Mouse (Mus musculus): Measurements from ENCODE around the gene Wfdc9. TPM values are rescaled to one million over a fixed set of nuclear protein-coding genes. Genes with fewer than 3 reads are reported as not detected.
"Not testable (repeated sequence)": the region's sequence is repeated elsewhere in the genome, so short reads cannot be mapped to it uniquely, and the experiment has no call there.

The Wfdc9 gene
- polyA plus RNA-seq, 1 experiment from 2014 or later, result not detected

- no peaks in the 10 kb centered on the region for H3K9me3 ChIP-seq (replicated peaks)
- no peak overlapping the region for H3K27ac ChIP-seq (ENCODE audit: poor library complexity, severe bottlenecking)
- no peaks in the 10 kb centered on the region for H3K4me1 ChIP-seq (replicated peaks)
- no peak for ATAC-seq (ENCODE audit: insufficient number of reproducible peaks, low FRiP score)
- WGBS, result 79% methylated on average over 5 of the region's 5 CpGs
- H3K4me3 ChIP-seq, result no peak overlapping the region
- H3K4me2 ChIP-seq, result no peak overlapping the region
- no peaks in the 10 kb centered on the region for H3K27me3 ChIP-seq (replicated peaks)
- H3K9ac ChIP-seq, result no peak overlapping the region
- H3K36me3 ChIP-seq, result no peaks in the 10 kb centered on the region
Observed at GRCm38 (mm10) chr2:164619050-164619449, 37.3 kb downstream of the Wfdc9 start.

GRCm38 (mm10) chr2:164615386-164615785, 41.0 kb downstream of the Wfdc9 start:
- Histone ChIP-seq H3K27ac (ENCODE audit: poor library complexity, severe bottlenecking) (no peak overlapping the region), H3K9ac (no peak overlapping the region), H3K9me3 (replicated peaks) (no peaks in the 10 kb centered on the region), H3K4me2 (no peak overlapping the region), H3K27me3 (replicated peaks) (peaks cover 4% of the 10 kb centered on the region; the same call in 1 of the 2 replicates), H3K4me3 (no peak overlapping the region), H3K36me3 (no peaks in the 10 kb centered on the region), H3K4me1 (replicated peaks) (no peaks in the 10 kb centered on the region)
- no peak for ATAC-seq (ENCODE audit: insufficient number of reproducible peaks, low FRiP score)
- WGBS, result 84% methylated on average over 3 of the region's 3 CpGs

GRCm38 (mm10) chr2:164613471-164613870, 42.9 kb downstream of the Wfdc9 start, which contains the start of the genes Wfdc6b and Wfdc8:
Wfdc6b (plus strand) TSS chr2:164613522.
Wfdc8 (minus strand) TSS chr2:164613626.
- not testable (repeated sequence) for H3K27ac ChIP-seq (ENCODE audit: poor library complexity, severe bottlenecking); H3K4me3 ChIP-seq; H3K4me1 ChIP-seq (replicated peaks); ATAC-seq (ENCODE audit: insufficient number of reproducible peaks, low FRiP score); H3K4me2 ChIP-seq; H3K9ac ChIP-seq; H3K27me3 ChIP-seq (replicated peaks); H3K36me3 ChIP-seq; H3K9me3 ChIP-seq (replicated peaks)
- WGBS, result 52% methylated on average over 8 of the region's 8 CpGs

GRCm38 (mm10) chr2:164608781-164609180, 47.6 kb downstream of the Wfdc9 start:
- no peak overlapping the region for H3K4me3 ChIP-seq
- H3K9ac ChIP-seq, result no peak overlapping the region
- H3K27me3 ChIP-seq (replicated peaks), result peaks cover 18% of the 10 kb centered on the region
- H3K4me1 ChIP-seq (replicated peaks), result no peaks in the 10 kb centered on the region
- H3K27ac ChIP-seq (ENCODE audit: poor library complexity, severe bottlenecking), result no peak overlapping the region
- ATAC-seq (ENCODE audit: insufficient number of reproducible peaks, low FRiP score), result no peak
- WGBS, result 67% methylated on average over 6 of the region's 6 CpGs
- H3K9me3 ChIP-seq (replicated peaks), result 0 out of 2 replicates have a peak, but pooled peaks cover under 1% of the 10 kb centered on the region
- no peaks in the 10 kb centered on the region for H3K36me3 ChIP-seq
- H3K4me2 ChIP-seq, result no peak overlapping the region

- Histone ChIP-seq H3K36me3 (no peaks in the 10 kb centered on the region), H3K4me1 (replicated peaks) (no peaks in the 10 kb centered on the region), H3K27ac (ENCODE audit: poor library complexity, severe bottlenecking) (no peak overlapping the region), H3K9me3 (replicated peaks) (peaks cover 13% of the 10 kb centered on the region; the same call in 1 of the 2 replicates), H3K9ac (no peak overlapping the region), H3K4me2 (no peak overlapping the region), H3K27me3 (replicated peaks) (peaks cover 14% of the 10 kb centered on the region; the same call in 1 of the 2 replicates), H3K4me3 (no peak overlapping the region)
- WGBS, result 80% methylated on average over 8 of the region's 8 CpGs
- ATAC-seq (ENCODE audit: insufficient number of reproducible peaks, low FRiP score), result no peak
Observed at GRCm38 (mm10) chr2:164604411-164604810, 52.0 kb downstream of the Wfdc9 start.

GRCm38 (mm10) chr2:164603482-164603881, 52.9 kb downstream of the Wfdc9 start:
- Histone ChIP-seq H3K4me1 (replicated peaks) (no peaks in the 10 kb centered on the region), H3K27ac (ENCODE audit: poor library complexity, severe bottlenecking) (no peak overlapping the region), H3K9ac (no peak overlapping the region), H3K4me2 (no peak overlapping the region), H3K4me3 (no peak overlapping the region), H3K9me3 (replicated peaks) (peaks cover 13% of the 10 kb centered on the region; the same call in 1 of the 2 replicates), H3K27me3 (replicated peaks) (peaks cover 14% of the 10 kb centered on the region; the same call in 1 of the 2 replicates), H3K36me3 (no peaks in the 10 kb centered on the region)
- ATAC-seq (ENCODE audit: insufficient number of reproducible peaks, low FRiP score), result no peak
- WGBS, result 82% methylated on average over 3 of the region's 3 CpGs

GRCm38 (mm10) chr2:164600179-164600578, 56.2 kb downstream of the Wfdc9 start:
- Histone ChIP-seq H3K4me2 (no peak overlapping the region), H3K27ac (ENCODE audit: poor library complexity, severe bottlenecking) (no peak overlapping the region), H3K36me3 (no peaks in the 10 kb centered on the region), H3K27me3 (replicated peaks) (no peaks in the 10 kb centered on the region), H3K4me1 (replicated peaks) (no peaks in the 10 kb centered on the region), H3K4me3 (no peak overlapping the region), H3K9ac (no peak overlapping the region), H3K9me3 (replicated peaks) (peaks cover 13% of the 10 kb centered on the region; the same call in 1 of the 2 replicates)
- 57% methylated on average over 3 of the region's 3 CpGs for WGBS
- ATAC-seq (ENCODE audit: insufficient number of reproducible peaks, low FRiP score), result no peak

Other genes with a start within 250 kb of the Wfdc9 start
- gene Sdc4, start 212.7 kb downstream of the Wfdc9 start, polyA plus RNA-seq (2016; fragmentation: Nextera tagmentation; extraction: Ambion mirVana), result 40.1 and 40.6 TPM in 2 replicates
- 36.4 and 40.3 TPM in 2 replicates for gene Sys1, start 199.6 kb downstream of the Wfdc9 start, polyA plus RNA-seq (2016; fragmentation: Nextera tagmentation; extraction: Ambion mirVana)
- 11.8 and 16.9 TPM in 2 replicates for gene Gm20458, start 195.6 kb downstream of the Wfdc9 start, polyA plus RNA-seq (2016; fragmentation: Nextera tagmentation; extraction: Ambion mirVana)
- gene Trp53tg5, start 182.9 kb downstream of the Wfdc9 start, polyA plus RNA-seq (2016; fragmentation: Nextera tagmentation; extraction: Ambion mirVana), result 0.19 TPM in 1 of 2 replicates, not detected in the other
- gene Dbndd2, start 170.5 kb downstream of the Wfdc9 start, polyA plus RNA-seq (2016; fragmentation: Nextera tagmentation; extraction: Ambion mirVana), result 7.3 and 11.3 TPM in 2 replicates
- 53.4 and 54.3 TPM in 2 replicates for gene Pigt, start 159.1 kb downstream of the Wfdc9 start, polyA plus RNA-seq (2016; fragmentation: Nextera tagmentation; extraction: Ambion mirVana)
- 3.1 and 3.3 TPM in 2 replicates for gene Wfdc2, start 94.2 kb downstream of the Wfdc9 start, polyA plus RNA-seq (2016; fragmentation: Nextera tagmentation; extraction: Ambion mirVana)
- not detected in 2 replicates for gene Spint3, start 83.1 kb downstream of the Wfdc9 start, polyA plus RNA-seq (2016; fragmentation: Nextera tagmentation; extraction: Ambion mirVana)
- gene Wfdc6a, start 71.1 kb downstream of the Wfdc9 start, polyA plus RNA-seq (2016; fragmentation: Nextera tagmentation; extraction: Ambion mirVana), result 0.29 and 0.32 TPM in 2 replicates
- gene Eppin, start 63.0 kb downstream of the Wfdc9 start, polyA plus RNA-seq (2016; fragmentation: Nextera tagmentation; extraction: Ambion mirVana), result not detected in 2 replicates
- gene Wfdc6b, start 43.1 kb downstream of the Wfdc9 start, polyA plus RNA-seq (2016; fragmentation: Nextera tagmentation; extraction: Ambion mirVana), result not detected in 2 replicates
- not detected in 2 replicates for gene Wfdc8, start 43.0 kb downstream of the Wfdc9 start, polyA plus RNA-seq (2016; fragmentation: Nextera tagmentation; extraction: Ambion mirVana)
- not detected in 2 replicates for gene Wfdc16, start 17.8 kb downstream of the Wfdc9 start, polyA plus RNA-seq (2016; fragmentation: Nextera tagmentation; extraction: Ambion mirVana)
- gene Wfdc10, start 537 bp downstream of the Wfdc9 start, polyA plus RNA-seq (2016; fragmentation: Nextera tagmentation; extraction: Ambion mirVana), result not detected in 2 replicates
- not detected in 2 replicates for gene Wfdc11, start 17.5 kb upstream of the Wfdc9 start, polyA plus RNA-seq (2016; fragmentation: Nextera tagmentation; extraction: Ambion mirVana)
- gene Wfdc13, start 28.5 kb upstream of the Wfdc9 start, polyA plus RNA-seq (2016; fragmentation: Nextera tagmentation; extraction: Ambion mirVana), result not detected in 2 replicates
- gene Spint4, start 41.9 kb upstream of the Wfdc9 start, polyA plus RNA-seq (2016; fragmentation: Nextera tagmentation; extraction: Ambion mirVana), result 0.35 TPM in 1 of 2 replicates, not detected in the other
- not detected in 2 replicates for gene Spint5, start 58.7 kb upstream of the Wfdc9 start, polyA plus RNA-seq (2016; fragmentation: Nextera tagmentation; extraction: Ambion mirVana)
- 0.32 and 0.71 TPM in 2 replicates for gene Wfdc3, start 89.3 kb upstream of the Wfdc9 start, polyA plus RNA-seq (2016; fragmentation: Nextera tagmentation; extraction: Ambion mirVana)
- gene Dnttip1, start 89.4 kb upstream of the Wfdc9 start, polyA plus RNA-seq (2016; fragmentation: Nextera tagmentation; extraction: Ambion mirVana), result 62.9 and 71.0 TPM in 2 replicates
- 455 and 459 TPM in 2 replicates for gene Ube2c, start 113.3 kb upstream of the Wfdc9 start, polyA plus RNA-seq (2016; fragmentation: Nextera tagmentation; extraction: Ambion mirVana)
- 0.36 and 1.6 TPM in 2 replicates for gene Tnnc2, start 123.4 kb upstream of the Wfdc9 start, polyA plus RNA-seq (2016; fragmentation: Nextera tagmentation; extraction: Ambion mirVana)
- 30.8 and 31.7 TPM in 2 replicates for gene Snx21, start 129.2 kb upstream of the Wfdc9 start, polyA plus RNA-seq (2016; fragmentation: Nextera tagmentation; extraction: Ambion mirVana)
- gene Acot8, start 148.3 kb upstream of the Wfdc9 start, polyA plus RNA-seq (2016; fragmentation: Nextera tagmentation; extraction: Ambion mirVana), result 14.9 and 16.1 TPM in 2 replicates
- gene Zswim3, start 148.5 kb upstream of the Wfdc9 start, polyA plus RNA-seq (2016; fragmentation: Nextera tagmentation; extraction: Ambion mirVana), result 5.4 and 6.7 TPM in 2 replicates
- gene Zswim1, start 166.1 kb upstream of the Wfdc9 start, polyA plus RNA-seq (2016; fragmentation: Nextera tagmentation; extraction: Ambion mirVana), result 9.8 and 10.1 TPM in 2 replicates
- gene Spata25, start 172.0 kb upstream of the Wfdc9 start, polyA plus RNA-seq (2016; fragmentation: Nextera tagmentation; extraction: Ambion mirVana), result not detected in 2 replicates
- gene Ctsa, start 176.3 kb upstream of the Wfdc9 start, polyA plus RNA-seq (2016; fragmentation: Nextera tagmentation; extraction: Ambion mirVana), result 169 and 175 TPM in 2 replicates
- gene Neurl2, start 176.9 kb upstream of the Wfdc9 start, polyA plus RNA-seq (2016; fragmentation: Nextera tagmentation; extraction: Ambion mirVana), result 45.0 and 45.5 TPM in 2 replicates
- 9.7 and 9.9 TPM in 2 replicates for gene Pltp, start 201.1 kb upstream of the Wfdc9 start, polyA plus RNA-seq (2016; fragmentation: Nextera tagmentation; extraction: Ambion mirVana)
- gene Pcif1, start 222.7 kb upstream of the Wfdc9 start, polyA plus RNA-seq (2016; fragmentation: Nextera tagmentation; extraction: Ambion mirVana), result 52.1 and 53.1 TPM in 2 replicates

Measured in heart, embryonic 12.5 days (tissue).